20 mouse cellular contexts compared by ENCODE assay signal in the genomic region with DNA sequence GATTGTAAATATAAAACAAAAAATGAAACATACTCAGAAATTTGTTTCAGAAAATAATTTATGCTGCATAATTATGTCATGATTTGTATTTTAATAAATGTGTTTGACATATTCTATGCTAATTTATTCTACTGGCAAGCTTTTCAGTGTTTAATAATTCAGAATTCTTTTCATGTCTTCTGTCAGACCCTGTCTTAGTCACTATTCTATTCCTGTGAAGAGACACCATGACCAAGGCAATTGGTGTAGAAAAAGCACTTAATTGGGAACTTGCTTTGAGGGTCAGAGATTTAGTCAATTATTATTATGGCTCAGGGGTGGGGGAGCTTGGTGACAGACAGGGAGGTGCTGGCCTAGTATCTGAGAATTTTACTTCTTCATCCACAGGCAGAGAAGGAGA.
"Had no signal": no experiment of that assay in that cellular context is flagged by ENCODE, and none has a peak within 500 bp of the region (broad histone marks: within the 10 kb centered on the region; RNA-seq: fewer than 3 reads in every experiment).

No protein-coding gene starts in this region.

- H3K4me3 ChIP-seq: layer of hippocampus, adult 2 months; left cerebral cortex, adult 2 months; limb, embryonic 12.5 days; limb, embryonic 15.5 days; stomach, embryonic 15.5 days had no signal

- H3K4me2 ChIP-seq: limb, embryonic 12.5 days; limb, embryonic 15.5 days; liver, embryonic 11.5 days; lung, embryonic 14.5 days; stomach, embryonic 15.5 days had no signal

- H3K36me3 ChIP-seq: limb, embryonic 12.5 days; limb, embryonic 15.5 days; stomach, embryonic 15.5 days had no signal

- ATAC-seq: intestine, embryonic 16.5 days; liver, postnatal 0 days; lung, postnatal 0 days had no signal

- H3K27ac ChIP-seq: kidney, postnatal 0 days; layer of hippocampus, adult 2 months; left cerebral cortex, adult 2 months; limb, embryonic 12.5 days; limb, embryonic 15.5 days; liver, embryonic 14.5 days; macrophage; stomach, embryonic 15.5 days had no signal

- DNase-seq: kidney, adult 2 months; kidney, postnatal 25 days; layer of hippocampus, adult 9-11 months; layer of hippocampus, postnatal 36 days; liver, postnatal 0 days; lung, embryonic 14.5 days; right cerebral cortex, postnatal 25 days; spleen, adult 18-20 months; thymus, postnatal 25 days had no signal

- H3K9me3 ChIP-seq: limb, embryonic 12.5 days; limb, embryonic 15.5 days; stomach, embryonic 15.5 days had no signal

- H3K4me1 ChIP-seq: limb, embryonic 12.5 days; limb, embryonic 15.5 days; stomach, embryonic 15.5 days had no signal

- H3K27me3 ChIP-seq: limb, embryonic 12.5 days; limb, embryonic 15.5 days; stomach, embryonic 15.5 days had no signal

- H3K9ac ChIP-seq: limb, embryonic 12.5 days; limb, embryonic 15.5 days; liver, embryonic 14.5 days; liver, postnatal 0 days; lung, embryonic 14.5 days; stomach, embryonic 15.5 days had no signal
